Mouse (Mus musculus): ENCODE results near the gene Hypk.

GRCm38 (mm10) chr2:121443068-121443349, 10.1 kb upstream of the Hypk start:
- no peak for TF ChIP-seq HCFC1 (IDR thresholded peaks at IDR 0.05; ENCODE audit: low read depth, low read length)
- TF ChIP-seq POLR2AphosphoS2 (IDR thresholded peaks at IDR 0.05; ENCODE audit: low read length): no peak
- no peak for TF ChIP-seq POLR2A (IDR thresholded peaks at IDR 0.05; ENCODE audit: control insufficient read depth in 1 of 2, insufficient read depth in 1 of 2, low read depth in 1 of 2, low read length in 2 of 2, poor library complexity in 1 of 2)
